Mouse (Mus musculus): Measurements from ENCODE around the gene Zdhhc3. TPM values are rescaled to one million over a fixed set of nuclear protein-coding genes. Genes with fewer than 3 reads are reported as not detected.

Zdhhc3 gene
- polyA plus RNA-seq, 1 experiment = 36.9 TPM

DNA sequence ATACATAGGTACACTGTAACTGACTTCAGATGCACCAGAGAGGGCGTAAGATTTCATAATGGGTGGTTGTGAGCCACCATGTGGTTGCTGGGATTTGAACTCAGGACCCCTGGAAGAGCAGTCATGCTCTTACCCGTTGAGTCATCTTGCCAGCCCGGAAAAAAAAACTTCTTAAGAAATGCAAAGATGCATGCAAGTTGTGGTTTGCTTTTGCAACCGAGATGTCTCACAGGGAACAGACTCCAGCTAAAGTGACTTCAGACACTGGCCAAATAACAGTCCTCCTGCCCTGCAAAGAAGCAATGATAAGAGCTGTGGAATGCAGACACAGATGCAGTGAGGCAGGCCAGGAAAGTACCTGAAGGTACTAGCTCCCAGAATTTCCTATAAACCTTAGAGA is 22.2 kb downstream of the Zdhhc3 start:
- H3K4me3 ChIP-seq (replicated peaks) = no peak overlapping the region
- TF ChIP-seq FLI1 (IDR thresholded peaks at IDR 0.05; ENCODE audit: low read length) = no peak
- no peak for TF ChIP-seq GATA1 (IDR thresholded peaks at IDR 0.05; ENCODE audit: borderline replicate concordance, low read length)
- H3K4me1 ChIP-seq = peaks cover 98% of the 10 kb centered on the region
- H3K9me3 ChIP-seq = no peaks in the 10 kb centered on the region
- peaks cover 72% of the 10 kb centered on the region for H3K36me3 ChIP-seq (replicated peaks; ENCODE audit: low read length)
- H3K27me3 ChIP-seq (replicated peaks) = peaks cover 6% of the 10 kb centered on the region

DNA sequence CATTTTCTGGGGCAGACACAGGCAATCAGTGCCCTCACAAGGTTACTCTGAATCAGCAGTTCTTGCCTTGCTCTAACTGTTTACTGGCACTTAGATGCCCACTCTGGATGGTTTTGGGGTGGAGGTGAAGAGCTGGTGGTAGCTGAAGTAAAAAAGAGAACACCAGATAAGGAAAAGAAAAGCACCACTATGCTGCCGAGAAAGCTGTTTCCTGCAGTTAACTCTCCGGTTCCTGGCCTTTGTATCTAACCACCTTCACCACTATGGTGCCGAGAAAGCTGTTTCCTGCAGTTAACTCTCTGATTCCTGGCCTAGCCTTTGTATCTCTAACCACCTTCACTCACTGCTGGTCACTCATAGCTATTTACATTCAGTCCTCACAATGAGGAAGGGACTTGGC is 25.4 kb downstream of the Zdhhc3 start:
- Histone ChIP-seq H3K4me3 (replicated peaks) (peak overlapping the region; percentile 35), H3K36me3 (replicated peaks; ENCODE audit: low read length) (peaks cover 83% of the 10 kb centered on the region), H3K9me3 (no peaks in the 10 kb centered on the region), H3K4me1 (peaks cover 80% of the 10 kb centered on the region), H3K27me3 (replicated peaks) (peaks cover 6% of the 10 kb centered on the region)
- peak; percentile 96 for TF ChIP-seq GATA1 (IDR thresholded peaks at IDR 0.05; ENCODE audit: borderline replicate concordance, low read length)
- TF ChIP-seq FLI1 (IDR thresholded peaks at IDR 0.05; ENCODE audit: low read length) = peak; percentile 95

DNA sequence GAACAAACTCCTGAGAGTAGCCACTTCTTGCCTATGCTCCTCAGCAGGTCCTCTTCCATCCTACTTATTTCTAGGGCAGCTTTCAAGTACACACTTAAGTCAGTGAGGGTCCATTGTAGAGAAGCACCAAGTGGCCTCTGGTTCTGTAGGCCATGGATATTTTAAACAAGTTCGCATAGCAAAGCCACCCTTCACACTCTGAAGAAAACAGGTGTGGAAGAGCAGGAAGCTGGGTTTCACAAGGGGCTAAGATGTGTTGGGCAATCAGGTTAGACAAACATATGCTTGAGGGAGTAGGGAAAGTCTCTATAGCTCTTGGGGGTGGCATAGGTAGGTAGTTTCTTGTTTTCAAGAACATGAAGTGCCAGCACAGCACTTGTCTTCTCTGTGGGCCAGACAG is 27.6 kb downstream of the Zdhhc3 start:
- no peaks in the 10 kb centered on the region for H3K9me3 ChIP-seq

GRCm38 (mm10) chr9:123080796-123081195 is 32.2 kb downstream of the Zdhhc3 start:
- no peaks in the 10 kb centered on the region for H3K27me3 ChIP-seq (replicated peaks)
- peaks cover 99% of the 10 kb centered on the region for H3K36me3 ChIP-seq (replicated peaks; ENCODE audit: low read length)
- no peak overlapping the region for H3K4me3 ChIP-seq (replicated peaks)
- H3K9me3 ChIP-seq = no peaks in the 10 kb centered on the region
- TF ChIP-seq FLI1 (IDR thresholded peaks at IDR 0.05; ENCODE audit: low read length) = no peak
- no peak for TF ChIP-seq GATA1 (IDR thresholded peaks at IDR 0.05; ENCODE audit: borderline replicate concordance, low read length)
- peaks cover 43% of the 10 kb centered on the region for H3K4me1 ChIP-seq

More for the DNA sequence above, 27.6 kb downstream of the Zdhhc3 start:
- no peak for TF ChIP-seq GATA1 (IDR thresholded peaks at IDR 0.05; ENCODE audit: borderline replicate concordance, low read length)
- TF ChIP-seq FLI1 (IDR thresholded peaks at IDR 0.05; ENCODE audit: low read length) = no peak
- Histone ChIP-seq H3K27me3 (replicated peaks) (peaks cover 6% of the 10 kb centered on the region), H3K36me3 (replicated peaks; ENCODE audit: low read length) (peaks cover 93% of the 10 kb centered on the region), H3K4me1 (peaks cover 67% of the 10 kb centered on the region), H3K4me3 (replicated peaks) (no peak overlapping the region)

DNA sequence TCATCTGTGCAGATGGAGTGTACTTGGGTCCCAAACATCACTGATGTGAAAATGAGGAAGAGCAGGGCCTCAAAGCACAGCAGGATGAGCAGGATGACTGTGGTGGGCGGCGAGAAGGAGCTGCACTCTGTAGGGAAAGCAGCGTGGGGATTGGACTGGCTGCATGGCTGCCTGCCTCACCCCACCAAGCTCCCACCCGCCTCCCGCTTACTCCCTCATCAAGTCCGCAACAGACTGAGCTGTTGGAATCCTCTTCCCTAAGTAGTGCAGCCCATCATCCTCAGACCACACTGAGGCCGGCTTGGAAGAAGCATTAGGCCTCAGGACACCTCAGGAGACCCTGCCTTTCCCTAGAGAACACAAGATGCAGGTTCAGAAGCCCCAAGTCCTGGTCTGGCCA is 32.6 kb downstream of the Zdhhc3 start:
- H3K9me3 ChIP-seq = no peaks in the 10 kb centered on the region
- TF ChIP-seq FLI1 (IDR thresholded peaks at IDR 0.05; ENCODE audit: low read length) (no peak), GATA1 (IDR thresholded peaks at IDR 0.05; ENCODE audit: borderline replicate concordance, low read length) (no peak)
- H3K36me3 ChIP-seq (replicated peaks; ENCODE audit: low read length) = peaks cover 99% of the 10 kb centered on the region
- H3K27me3 ChIP-seq (replicated peaks) = no peaks in the 10 kb centered on the region
- no peak overlapping the region for H3K4me3 ChIP-seq (replicated peaks)
- H3K4me1 ChIP-seq = peaks cover 43% of the 10 kb centered on the region

- peaks cover 99% of the 10 kb centered on the region for H3K36me3 ChIP-seq (replicated peaks; ENCODE audit: low read length)
- peaks cover 42% of the 10 kb centered on the region for H3K4me1 ChIP-seq
- no peak overlapping the region for H3K4me3 ChIP-seq (replicated peaks)
- no peak for TF ChIP-seq FLI1 (IDR thresholded peaks at IDR 0.05; ENCODE audit: low read length)
- no peak for TF ChIP-seq GATA1 (IDR thresholded peaks at IDR 0.05; ENCODE audit: borderline replicate concordance, low read length)
- no peaks in the 10 kb centered on the region for H3K27me3 ChIP-seq (replicated peaks)
- no peaks in the 10 kb centered on the region for H3K9me3 ChIP-seq
Measured at GRCm38 (mm10) chr9:123079149-123079548, 33.9 kb downstream of the Zdhhc3 start.

- Histone ChIP-seq H3K27me3 (replicated peaks) (peaks cover 59% of the 10 kb centered on the region), H3K9me3 (peaks cover 12% of the 10 kb centered on the region), H3K4me1 (peaks cover 26% of the 10 kb centered on the region), H3K4me3 (replicated peaks) (no peak overlapping the region), H3K36me3 (replicated peaks; ENCODE audit: low read length) (no peaks in the 10 kb centered on the region)
- TF ChIP-seq GATA1 (IDR thresholded peaks at IDR 0.05; ENCODE audit: borderline replicate concordance, low read length) (no peak), FLI1 (IDR thresholded peaks at IDR 0.05; ENCODE audit: low read length) (no peak)
Measured at GRCm38 (mm10) chr9:123060172-123060571, 52.8 kb downstream of the Zdhhc3 start.

GRCm38 (mm10) chr9:123058724-123059292 is 54.2 kb downstream of the Zdhhc3 start:
- TF ChIP-seq FLI1 (IDR thresholded peaks at IDR 0.05; ENCODE audit: low read length) = no peak
- no peak for TF ChIP-seq GATA1 (IDR thresholded peaks at IDR 0.05; ENCODE audit: borderline replicate concordance, low read length)
- peaks cover 12% of the 10 kb centered on the region for H3K9me3 ChIP-seq
- H3K27me3 ChIP-seq (replicated peaks) = peaks cover 55% of the 10 kb centered on the region

DNA sequence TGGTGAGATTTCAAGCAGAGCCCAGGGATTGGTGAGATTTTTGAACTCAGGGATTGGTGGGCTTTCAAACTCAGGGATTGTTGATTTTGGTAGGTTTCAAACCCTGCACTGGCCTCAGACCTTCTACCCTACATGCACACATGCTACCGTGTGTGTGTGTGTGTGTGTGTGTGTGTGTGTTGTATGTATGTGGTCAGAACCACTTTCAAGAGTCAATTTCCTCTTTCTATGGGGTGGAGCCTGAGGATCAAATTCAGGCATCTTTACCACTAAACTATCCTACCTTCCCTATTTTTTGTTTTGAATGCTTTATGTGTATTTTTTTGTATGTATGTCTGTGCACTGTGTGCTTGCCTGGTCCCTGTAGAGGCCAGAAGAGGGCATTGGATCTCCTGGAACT is 65.3 kb downstream of the Zdhhc3 start:
- Histone ChIP-seq H3K36me3 (replicated peaks; ENCODE audit: low read length) (no peaks in the 10 kb centered on the region), H3K4me3 (replicated peaks) (no peak overlapping the region), H3K27me3 (replicated peaks) (peaks cover 52% of the 10 kb centered on the region), H3K9me3 (peaks cover 9% of the 10 kb centered on the region; the same call in 1 of the 2 replicates), H3K4me1 (peaks cover 6% of the 10 kb centered on the region)
- TF ChIP-seq FLI1 (IDR thresholded peaks at IDR 0.05; ENCODE audit: low read length) (no peak), GATA1 (IDR thresholded peaks at IDR 0.05; ENCODE audit: borderline replicate concordance, low read length) (no peak)

More at GRCm38 (mm10) chr9:123058724-123059292, 54.2 kb downstream of the Zdhhc3 start:
- Histone ChIP-seq H3K4me1 (peaks cover 26% of the 10 kb centered on the region), H3K36me3 (replicated peaks; ENCODE audit: low read length) (no peaks in the 10 kb centered on the region), H3K4me3 (replicated peaks) (peak overlapping the region; percentile 28)

DNA sequence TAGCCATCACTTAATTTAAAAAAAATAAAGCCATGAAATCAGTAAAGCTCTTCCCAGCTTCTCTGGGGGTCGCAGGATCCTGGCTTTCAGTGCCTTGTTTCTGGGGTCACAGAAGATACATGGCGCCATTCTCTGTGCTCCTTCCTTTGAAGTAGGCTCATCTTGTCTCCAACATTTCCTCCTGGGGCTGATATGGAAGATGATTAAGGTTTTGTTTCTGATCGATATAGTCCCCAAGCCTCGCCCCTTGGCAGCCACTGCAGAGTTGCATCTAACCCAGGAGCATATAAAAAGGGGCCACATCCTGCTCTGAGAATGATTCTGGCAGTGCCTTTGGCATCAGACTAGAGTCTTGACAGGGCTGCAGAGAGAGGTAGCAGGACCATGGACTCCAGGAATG is 78.6 kb downstream of the Zdhhc3 start, which contains the start of gene Tgm4:
Gene Tgm4 (plus strand): TSS at position 301 of the 400 bp plus-strand sequence.
- H3K36me3 ChIP-seq (replicated peaks; ENCODE audit: low read length) = no peaks in the 10 kb centered on the region
- H3K9me3 ChIP-seq = peaks cover 15% of the 10 kb centered on the region
- H3K4me3 ChIP-seq (replicated peaks) = no peak within 1 kb of the TSS
- peaks cover 66% of the 10 kb centered on the region for H3K27me3 ChIP-seq (replicated peaks)
- TF ChIP-seq GATA1 (IDR thresholded peaks at IDR 0.05; ENCODE audit: borderline replicate concordance, low read length) = no peak
- TF ChIP-seq FLI1 (IDR thresholded peaks at IDR 0.05; ENCODE audit: low read length) = no peak
- peaks cover 11% of the 10 kb centered on the region; the same call in 1 of the 2 replicates for H3K4me1 ChIP-seq
